Mouse (Mus musculus): ENCODE measurements at regions not wholly inside any gene's neighbourhood (a gene's known extent, or its start where the extent isn't known, plus 50 kb on each side); places are given as distances from the start of the nearest gene placed in this dataset.

DNA sequence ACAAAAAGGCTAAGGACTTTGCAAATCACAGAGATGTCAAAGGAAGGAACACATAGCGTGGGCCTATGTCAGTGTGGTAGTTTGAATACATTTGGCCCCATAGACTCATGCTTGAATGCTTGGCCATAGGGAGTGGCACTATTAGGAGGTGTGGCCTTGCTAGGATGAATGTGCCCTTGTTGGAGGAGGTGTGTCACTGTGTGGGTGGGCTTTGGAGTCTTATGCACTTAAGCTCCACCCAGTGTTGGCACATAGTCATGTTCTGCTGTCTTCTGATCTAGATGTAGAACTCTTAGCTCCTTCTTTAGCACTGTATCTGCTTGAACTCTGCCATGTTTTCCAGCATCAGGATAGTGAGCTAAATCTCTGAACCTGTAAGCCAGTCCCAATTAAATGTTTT lies 162.4 kb upstream of the Rxfp2 start:
- H3K27ac ChIP-seq (replicated peaks; ENCODE audit: insufficient read depth, low read depth, low read length): no peak overlapping the region
- 86% methylated on average over 1 of the region's 1 CpGs for WGBS
- no peaks in the 10 kb centered on the region for H3K79me2 ChIP-seq (ENCODE audit: control insufficient read depth, insufficient read depth, low read length)
- no peak overlapping the region for H3K9ac ChIP-seq (ENCODE audit: low read depth, low read length)
- no peak overlapping the region for H3K4me3 ChIP-seq (ENCODE audit: insufficient read depth, low read depth, low read length)
- H3K36me3 ChIP-seq (ENCODE audit: control insufficient read depth, insufficient read depth, low read length): no peaks in the 10 kb centered on the region
- no peaks in the 10 kb centered on the region for H3K4me1 ChIP-seq (ENCODE audit: control insufficient read depth, insufficient read depth, low read length)
- TF ChIP-seq CTCF (IDR thresholded peaks at IDR 0.05; ENCODE audit: low read depth, low read length) (no peak), POLR2A (IDR thresholded peaks at IDR 0.05; ENCODE audit: extremely low read depth, insufficient read depth, low read length) (no peak)
- DNase-seq (ENCODE audit: extremely low read depth, low read depth, low spot score): no peak
- H3K27me3 ChIP-seq (ENCODE audit: control insufficient read depth, insufficient read depth, low read length): no peaks in the 10 kb centered on the region; the same call in 1 of the 2 replicates

- WGBS: 81% methylated on average over 1 of the region's 1 CpGs
- H3K27ac ChIP-seq (replicated peaks; ENCODE audit: insufficient read depth, low read depth, low read length): no peak overlapping the region
- TF ChIP-seq CTCF (IDR thresholded peaks at IDR 0.05; ENCODE audit: low read depth, low read length) (no peak), POLR2A (IDR thresholded peaks at IDR 0.05; ENCODE audit: extremely low read depth, insufficient read depth, low read length) (no peak)
- H3K9ac ChIP-seq (ENCODE audit: low read depth, low read length): no peak overlapping the region
- H3K4me1 ChIP-seq (ENCODE audit: control insufficient read depth, insufficient read depth, low read length): no peaks in the 10 kb centered on the region
- no peaks in the 10 kb centered on the region; the same call in 1 of the 2 replicates for H3K27me3 ChIP-seq (ENCODE audit: control insufficient read depth, insufficient read depth, low read length)
- no peak for DNase-seq (ENCODE audit: extremely low read depth, low read depth, low spot score)
- no peaks in the 10 kb centered on the region for H3K36me3 ChIP-seq (ENCODE audit: control insufficient read depth, insufficient read depth, low read length)
- H3K79me2 ChIP-seq (ENCODE audit: control insufficient read depth, insufficient read depth, low read length): no peaks in the 10 kb centered on the region
- H3K4me3 ChIP-seq (ENCODE audit: insufficient read depth, low read depth, low read length): no peak overlapping the region
Observed at GRCm38 (mm10) chr5:149857019-149857418, 161.5 kb upstream of the Rxfp2 start.

DNA sequence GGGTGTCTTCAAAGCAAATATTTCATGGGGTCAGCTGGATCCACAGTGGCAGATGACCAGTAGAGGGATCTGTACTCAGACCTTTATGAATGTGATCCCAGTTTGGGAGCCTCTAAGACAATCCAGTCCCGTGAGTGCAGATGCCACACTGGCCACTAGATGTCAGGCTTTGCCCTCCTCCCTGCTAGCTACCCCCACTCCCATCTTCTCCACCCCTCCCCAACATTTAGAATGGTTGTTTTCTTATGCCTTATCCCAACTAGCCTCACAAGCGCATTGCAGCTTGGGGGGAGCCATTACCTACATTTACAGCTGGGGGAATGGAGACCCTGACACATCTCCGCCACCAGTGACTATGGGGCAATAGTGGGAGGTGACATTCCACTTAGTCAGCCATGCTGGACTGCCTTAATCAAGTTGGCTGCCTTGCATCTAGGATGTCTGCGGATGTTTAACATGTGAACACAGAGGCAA lies 156.9 kb upstream of the Rxfp2 start:
- H3K36me3 ChIP-seq (ENCODE audit: control insufficient read depth, insufficient read depth, low read length): no peaks in the 10 kb centered on the region
- peak; percentile 0 for DNase-seq (ENCODE audit: extremely low read depth, low read depth, low spot score)
- H3K9ac ChIP-seq (ENCODE audit: low read depth, low read length): no peak overlapping the region
- WGBS: 54% methylated on average over 4 of the region's 4 CpGs
- H3K4me1 ChIP-seq (ENCODE audit: control insufficient read depth, insufficient read depth, low read length): no peaks in the 10 kb centered on the region
- no peak overlapping the region for H3K4me3 ChIP-seq (ENCODE audit: insufficient read depth, low read depth, low read length)
- H3K27me3 ChIP-seq (ENCODE audit: control insufficient read depth, insufficient read depth, low read length): no peaks in the 10 kb centered on the region
- no peaks in the 10 kb centered on the region for H3K79me2 ChIP-seq (ENCODE audit: control insufficient read depth, insufficient read depth, low read length)
- TF ChIP-seq POLR2A (IDR thresholded peaks at IDR 0.05; ENCODE audit: extremely low read depth, insufficient read depth, low read length) (no peak), CTCF (IDR thresholded peaks at IDR 0.05; ENCODE audit: low read depth, low read length) (peak; percentile 83)
- H3K27ac ChIP-seq (replicated peaks; ENCODE audit: insufficient read depth, low read depth, low read length): no peak overlapping the region

- TF ChIP-seq CTCF (IDR thresholded peaks at IDR 0.05; ENCODE audit: low read depth, low read length): no peak
- no peak for TF ChIP-seq POLR2A (IDR thresholded peaks at IDR 0.05; ENCODE audit: extremely low read depth, insufficient read depth, low read length)
- 73% methylated on average over 7 of the region's 7 CpGs for WGBS
- Histone ChIP-seq H3K4me3 (ENCODE audit: insufficient read depth, low read depth, low read length) (no peak overlapping the region), H3K27ac (replicated peaks; ENCODE audit: insufficient read depth, low read depth, low read length) (no peak overlapping the region), H3K27me3 (ENCODE audit: control insufficient read depth, insufficient read depth, low read length) (no peaks in the 10 kb centered on the region), H3K9ac (ENCODE audit: low read depth, low read length) (no peak overlapping the region), H3K79me2 (ENCODE audit: control insufficient read depth, insufficient read depth, low read length) (no peaks in the 10 kb centered on the region), H3K4me1 (ENCODE audit: control insufficient read depth, insufficient read depth, low read length) (no peaks in the 10 kb centered on the region), H3K36me3 (ENCODE audit: control insufficient read depth, insufficient read depth, low read length) (no peaks in the 10 kb centered on the region)
- DNase-seq (ENCODE audit: extremely low read depth, low read depth, low spot score): no peak
Observed at GRCm38 (mm10) chr5:149867926-149868325, 150.5 kb upstream of the Rxfp2 start.

GRCm38 (mm10) chr5:149869441-149869840 lies 149.0 kb upstream of the Rxfp2 start:
- Histone ChIP-seq H3K27me3 (ENCODE audit: control insufficient read depth, insufficient read depth, low read length) (no peaks in the 10 kb centered on the region), H3K36me3 (ENCODE audit: control insufficient read depth, insufficient read depth, low read length) (no peaks in the 10 kb centered on the region), H3K79me2 (ENCODE audit: control insufficient read depth, insufficient read depth, low read length) (no peaks in the 10 kb centered on the region), H3K27ac (replicated peaks; ENCODE audit: insufficient read depth, low read depth, low read length) (no peak overlapping the region), H3K9ac (ENCODE audit: low read depth, low read length) (no peak overlapping the region), H3K4me1 (ENCODE audit: control insufficient read depth, insufficient read depth, low read length) (no peaks in the 10 kb centered on the region), H3K4me3 (ENCODE audit: insufficient read depth, low read depth, low read length) (no peak overlapping the region)
- 79% methylated on average over 5 of the region's 5 CpGs for WGBS
- TF ChIP-seq POLR2A (IDR thresholded peaks at IDR 0.05; ENCODE audit: extremely low read depth, insufficient read depth, low read length) (no peak), CTCF (IDR thresholded peaks at IDR 0.05; ENCODE audit: low read depth, low read length) (no peak)
- no peak for DNase-seq (ENCODE audit: extremely low read depth, low read depth, low spot score)

DNA sequence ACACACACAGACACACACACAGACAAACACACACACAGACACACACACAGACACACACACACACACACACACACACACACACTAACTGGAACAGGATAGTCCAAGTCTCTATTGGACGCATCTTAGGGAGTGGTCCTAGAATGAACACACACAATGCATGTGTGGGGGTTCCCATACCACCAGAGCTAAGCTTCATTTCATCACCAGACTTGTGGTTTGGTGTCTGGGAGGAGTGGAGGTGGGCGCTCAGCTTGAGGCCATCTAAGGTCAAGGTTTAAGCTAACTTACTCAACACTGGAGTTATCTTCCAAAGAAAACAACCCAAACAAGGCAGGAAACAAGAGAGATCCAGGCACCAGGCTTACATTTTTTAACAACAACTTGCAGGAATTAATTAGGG lies 147.9 kb upstream of the Rxfp2 start:
- no peaks in the 10 kb centered on the region for H3K79me2 ChIP-seq (ENCODE audit: control insufficient read depth, insufficient read depth, low read length)
- no peak overlapping the region for H3K9ac ChIP-seq (ENCODE audit: low read depth, low read length)
- TF ChIP-seq POLR2A (IDR thresholded peaks at IDR 0.05; ENCODE audit: extremely low read depth, insufficient read depth, low read length) (no peak), CTCF (IDR thresholded peaks at IDR 0.05; ENCODE audit: low read depth, low read length) (no peak)
- H3K4me1 ChIP-seq (ENCODE audit: control insufficient read depth, insufficient read depth, low read length): no peaks in the 10 kb centered on the region
- no peak for DNase-seq (ENCODE audit: extremely low read depth, low read depth, low spot score)
- H3K27ac ChIP-seq (replicated peaks; ENCODE audit: insufficient read depth, low read depth, low read length): no peak overlapping the region
- H3K4me3 ChIP-seq (ENCODE audit: insufficient read depth, low read depth, low read length): no peak overlapping the region
- H3K36me3 ChIP-seq (ENCODE audit: control insufficient read depth, insufficient read depth, low read length): no peaks in the 10 kb centered on the region
- H3K27me3 ChIP-seq (ENCODE audit: control insufficient read depth, insufficient read depth, low read length): no peaks in the 10 kb centered on the region; the same call in 1 of the 2 replicates
- 61% methylated on average over 2 of the region's 2 CpGs for WGBS

Measured in liver, adult 2 months (tissue).